Mouse (Mus musculus) heart, adult 8-10 months (tissue): ENCODE measurements around the gene Zfp28. TPM values are rescaled to one million over a fixed set of nuclear protein-coding genes. Genes with fewer than 3 reads are reported as not detected.
"Not testable (repeated sequence)": the region's sequence is repeated elsewhere in the genome, so short reads cannot be mapped to it uniquely, and the experiment has no call there.

Experiments used
- DNase-seq: peaks from one replicate; pipeline ENCODE4 v3.0.0; 2022; ENCODE audit warnings: low spot score
- total RNA-seq, 4 experiments: library from RNA; stranded (reverse); gene quantifications; 2 replicates each; pipeline ENCODE4 v1.2.4; 2022

The Zfp28 gene
- total RNA-seq, result 1 to 10 TPM; 2.2 to 5.0 (median 3.2) TPM

GRCm38 (mm10) chr7:6383044-6383455, at the start of gene Zfp28:
Zfp28 (plus strand) TSS chr7:6383295.
- peak; percentile 93 for DNase-seq

DNA sequence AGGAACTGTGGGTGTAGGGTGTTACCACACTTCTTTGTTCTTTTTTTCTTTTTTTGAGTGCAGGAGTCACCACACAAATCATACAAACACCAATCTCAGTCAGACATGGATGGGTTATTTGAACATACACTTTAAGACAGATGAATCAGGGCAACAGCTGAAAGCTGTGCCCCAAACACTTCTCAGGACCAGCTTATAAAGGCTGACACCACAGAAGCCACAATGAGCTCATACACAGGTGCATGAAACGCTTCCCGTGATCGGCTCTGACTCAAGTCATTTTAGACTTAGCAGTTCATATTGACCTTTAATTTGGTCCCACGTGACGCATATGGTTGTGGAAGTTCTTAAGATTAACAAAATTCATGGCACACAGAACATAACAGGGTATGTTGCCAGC, 43.2 kb upstream of the Zfp28 start:
- DNase-seq, result no peak

DNA sequence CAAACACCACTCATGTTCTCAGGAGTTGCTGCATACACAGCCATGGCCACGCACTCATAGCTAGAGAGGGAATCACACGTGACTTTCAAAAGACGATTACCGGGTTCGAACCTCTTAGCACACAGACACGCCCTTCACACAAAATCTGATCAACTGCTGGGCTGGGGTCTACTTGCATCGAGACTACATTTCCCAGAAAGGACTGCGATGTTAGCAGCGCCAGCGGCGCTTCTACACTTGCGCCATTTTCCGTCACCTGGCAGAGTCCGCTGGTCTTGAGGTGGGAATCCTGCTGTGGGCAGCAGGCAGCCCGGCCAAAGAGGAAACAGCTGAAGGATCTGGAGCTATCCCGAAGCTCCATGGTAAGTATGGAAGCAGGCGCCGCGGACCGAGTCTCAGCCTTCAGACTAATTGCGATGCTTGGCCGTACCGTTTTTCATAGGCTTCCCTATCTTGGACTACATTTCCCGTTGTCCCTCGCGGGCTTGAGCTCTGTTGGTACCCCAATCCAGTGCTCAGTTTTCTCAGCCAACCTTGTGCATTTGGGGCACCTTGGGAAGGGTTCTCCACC, 39.5 kb upstream of the Zfp28 start, which contains the start of gene Gm3854:
Gene Gm3854, plus strand, starts transcription at position 259 of the 571 bp plus-strand sequence.
- DNase-seq, result peak; percentile 51

DNA sequence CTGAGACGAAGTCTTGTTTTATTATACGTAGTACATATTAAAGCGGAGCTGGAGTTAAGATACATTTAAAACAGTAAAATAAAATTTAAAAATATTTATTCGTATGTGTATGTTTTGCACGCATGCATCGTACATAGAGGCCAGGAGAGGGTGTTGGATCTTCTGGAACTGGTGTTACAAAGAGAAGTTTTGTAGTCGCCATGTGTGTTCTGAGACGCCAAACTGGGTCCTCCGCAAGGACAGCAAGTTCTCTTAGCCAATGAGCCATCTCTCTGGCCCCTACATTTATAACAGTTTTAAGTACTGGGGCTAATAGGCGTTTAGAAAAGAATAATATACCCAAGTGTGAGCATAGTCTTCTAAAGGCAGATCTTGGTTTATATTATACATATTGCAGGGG, 39.0 kb upstream of the Zfp28 start:
- no peak for DNase-seq

DNA sequence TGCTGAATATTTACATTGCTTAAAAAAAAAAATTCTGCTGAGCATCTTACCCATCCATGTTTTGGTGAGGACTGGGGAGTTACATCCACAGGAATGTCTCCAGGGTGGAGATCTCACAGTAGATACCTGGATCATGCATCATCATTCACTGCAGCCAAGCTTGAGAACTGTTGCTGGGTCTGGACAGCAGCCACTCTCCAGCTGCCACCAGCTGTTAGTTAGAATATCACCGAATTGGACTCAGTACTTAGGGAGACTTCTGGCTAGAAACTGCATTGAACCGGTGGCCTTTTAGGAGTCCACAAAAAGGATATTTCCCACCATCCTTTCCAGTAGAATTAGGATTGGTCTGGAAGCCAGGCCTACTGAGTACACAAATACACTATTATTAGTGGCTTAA, 25.0 kb upstream of the Zfp28 start:
- peak; percentile 24 for DNase-seq

DNA sequence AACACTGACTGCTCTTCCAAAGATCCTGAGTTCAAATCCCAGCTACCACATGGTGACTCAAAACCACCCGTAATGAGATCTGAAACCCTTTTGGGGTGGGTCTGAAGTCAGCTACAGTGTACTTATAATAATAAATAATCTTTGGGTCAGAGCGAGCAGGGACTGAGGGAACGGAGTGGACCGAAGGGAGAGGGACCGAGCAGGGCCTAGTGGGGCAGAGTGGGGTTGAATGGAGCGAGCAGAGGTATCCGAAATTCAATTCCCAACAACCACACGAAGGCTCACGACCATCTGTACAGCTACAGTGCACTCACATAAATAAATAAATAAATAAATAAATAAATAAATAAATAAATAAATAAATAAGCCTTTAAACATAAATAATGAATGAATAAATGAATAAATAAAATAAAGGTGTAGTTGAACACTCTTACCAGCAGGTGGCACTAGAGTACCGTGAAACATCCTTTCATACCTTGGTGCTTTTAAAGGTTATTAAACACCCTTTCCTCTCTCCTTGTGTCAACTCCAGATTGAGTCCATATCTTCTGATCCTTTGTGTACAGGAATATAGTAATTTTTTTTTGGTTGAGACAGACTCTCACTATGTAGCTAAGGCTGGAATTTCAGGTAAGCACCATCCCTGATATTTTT, 24.0 kb upstream of the Zfp28 start:
- DNase-seq, result peak; percentile 50

- DNase-seq, result no peak
Measured at GRCm38 (mm10) chr7:6360477-6361060, 22.5 kb upstream of the Zfp28 start.

- DNase-seq, result no peak
Measured at GRCm38 (mm10) chr7:6361756-6362155, 21.3 kb upstream of the Zfp28 start.

DNA sequence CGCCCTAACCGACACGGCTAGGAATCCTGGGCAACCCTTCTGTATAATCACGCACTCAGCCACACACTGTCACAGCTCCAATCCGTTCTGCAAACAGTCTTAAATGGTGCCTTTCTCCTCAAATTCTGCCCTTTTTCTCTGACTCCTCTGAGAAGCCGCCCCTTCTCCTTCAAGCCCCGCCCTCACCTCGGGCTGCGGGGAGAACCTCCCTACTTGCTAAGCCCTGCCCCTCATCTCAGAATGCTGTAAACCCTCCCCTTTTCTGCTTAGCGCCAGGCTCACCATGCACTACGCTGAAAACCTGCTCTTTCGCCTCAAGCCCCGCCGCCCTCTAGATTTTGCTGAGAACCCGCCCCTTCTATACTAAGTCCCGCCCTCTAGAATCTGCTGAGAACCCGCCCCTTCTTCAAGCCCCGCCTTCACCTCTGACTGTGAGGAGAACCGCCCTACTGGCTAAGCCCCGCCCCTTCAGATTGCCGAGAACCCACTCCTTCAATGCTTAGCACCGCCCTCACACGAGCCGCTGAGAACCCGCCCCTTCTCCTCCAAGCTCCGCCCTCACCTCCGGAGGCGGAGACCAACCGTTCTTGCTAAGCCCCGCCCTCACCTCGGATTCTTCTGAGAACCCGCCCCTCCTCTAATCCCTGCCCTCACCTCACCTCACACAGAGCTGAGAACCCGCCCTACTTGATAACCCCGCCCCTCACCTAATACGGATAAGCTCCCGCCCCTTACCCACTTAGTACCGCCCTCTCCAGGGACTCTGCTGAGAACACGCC, 20.6 kb upstream of the Zfp28 start:
- DNase-seq, result peak; percentile 98

DNA sequence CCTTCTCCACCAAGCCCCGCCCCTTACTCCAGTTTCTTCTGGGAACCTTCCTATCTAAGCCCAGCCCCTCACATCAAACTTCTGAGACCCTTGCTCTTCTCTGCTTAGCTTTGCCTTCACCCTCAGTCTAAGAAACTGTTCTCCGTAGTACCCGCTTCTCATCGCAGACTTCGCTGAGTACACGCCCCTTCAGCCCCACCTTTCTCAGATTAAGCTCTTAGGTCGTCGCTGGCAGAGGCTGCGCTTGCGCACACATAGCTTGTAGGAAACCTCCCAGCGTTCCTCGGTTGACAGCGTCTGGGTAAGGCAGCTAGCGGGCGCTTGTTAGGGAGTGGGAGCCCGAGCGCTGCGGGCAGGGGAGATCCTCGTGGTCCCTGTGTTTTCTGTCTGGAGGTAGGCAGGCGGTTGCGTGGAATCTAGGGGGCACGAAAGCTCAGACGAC, 20.0 kb upstream of the Zfp28 start, which contains the start of gene Zfp78:
Gene Zfp78, plus strand, starts transcription at position 234 of the 442 bp plus-strand sequence.
- DNase-seq, result no peak

DNA sequence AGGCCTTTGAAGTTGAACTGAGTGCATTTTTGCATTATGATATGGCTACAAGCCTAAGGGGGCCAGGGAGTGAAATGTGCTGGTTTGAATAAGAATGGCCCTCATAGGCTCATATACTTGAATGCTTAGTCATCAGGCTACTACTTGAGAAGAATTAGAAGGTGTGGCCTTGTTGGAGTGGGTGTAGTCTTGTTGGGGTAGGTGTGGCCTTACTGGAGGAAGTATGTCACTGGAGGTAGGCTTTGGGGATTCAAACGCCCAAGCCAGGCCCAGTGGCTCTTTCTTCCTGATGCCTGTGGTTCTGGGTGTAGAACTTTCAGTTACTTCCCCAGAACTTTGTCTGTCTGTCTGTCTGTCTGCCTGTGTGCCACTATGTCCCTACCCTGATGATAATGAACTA, 18.3 kb upstream of the Zfp28 start:
- no peak for DNase-seq

DNA sequence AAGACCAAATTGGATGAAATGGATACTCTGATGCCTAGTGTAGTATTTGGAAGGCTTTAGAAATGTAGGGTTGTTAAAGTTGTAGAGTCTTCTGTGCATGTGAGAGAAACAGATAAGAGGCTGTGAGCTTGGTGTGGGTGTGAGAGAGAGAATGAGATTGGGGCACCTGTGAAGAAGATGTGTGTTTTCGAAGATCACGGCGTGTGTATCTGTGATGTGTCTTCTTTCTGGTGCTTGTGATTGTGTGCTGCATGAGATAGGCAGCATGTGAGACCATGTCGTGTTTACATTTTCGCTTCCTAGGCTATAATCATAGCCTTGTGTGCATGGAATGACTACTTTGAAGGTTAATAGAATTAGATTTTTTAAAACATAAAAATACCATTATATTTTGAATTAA, 15.9 kb upstream of the Zfp28 start:
- DNase-seq, result no peak

DNA sequence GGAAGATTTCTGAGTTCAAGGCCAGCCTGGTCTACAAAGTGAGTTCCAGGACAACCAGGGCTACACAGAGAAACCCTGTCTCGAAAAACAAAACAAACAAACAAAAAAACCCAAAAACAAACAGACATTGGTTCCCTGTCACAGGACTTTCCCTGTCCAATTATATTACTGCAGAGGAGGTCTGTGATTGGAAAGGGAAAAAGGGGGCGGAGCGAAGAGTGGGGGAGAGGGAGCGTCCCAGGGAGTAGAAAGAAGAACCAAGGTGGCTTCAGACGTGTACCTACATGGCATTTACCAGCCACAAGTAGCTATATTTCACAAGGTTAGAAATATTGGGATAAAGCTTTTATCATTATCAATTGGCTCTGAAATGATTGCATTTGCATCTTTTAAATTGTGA, 14.9 kb upstream of the Zfp28 start:
- not testable (repeated sequence) for DNase-seq

- DNase-seq, result no peak
Measured at GRCm38 (mm10) chr7:6369460-6369859, 13.6 kb upstream of the Zfp28 start.

GRCm38 (mm10) chr7:6372993-6373392, 10.1 kb upstream of the Zfp28 start:
- DNase-seq, result no peak

GRCm38 (mm10) chr7:6378441-6378840, 4.7 kb upstream of the Zfp28 start:
- DNase-seq, result no peak

- no peak for DNase-seq
Measured at GRCm38 (mm10) chr7:6381431-6381830, 1.7 kb upstream of the Zfp28 start.

DNA sequence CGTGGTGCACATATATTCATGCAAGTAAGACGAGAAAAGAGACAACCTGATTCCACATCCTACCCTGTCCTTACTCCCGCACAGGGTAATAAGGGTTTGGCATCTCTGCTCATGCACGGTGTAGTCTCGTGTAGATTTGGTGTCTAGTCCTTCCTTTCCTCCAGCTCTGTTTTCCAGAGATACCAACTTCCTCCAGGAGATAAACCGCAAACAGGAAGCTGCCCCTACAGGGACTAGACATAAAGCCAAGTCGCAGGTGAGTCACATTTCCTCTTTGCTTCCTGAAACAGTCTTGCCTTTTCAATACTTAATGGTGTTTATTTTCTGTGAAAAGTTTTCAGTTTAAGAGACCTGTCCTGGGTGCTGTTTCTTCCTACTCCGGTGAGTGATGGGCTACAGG, 916 bp downstream of the Zfp28 start:
- DNase-seq, result no peak

DNA sequence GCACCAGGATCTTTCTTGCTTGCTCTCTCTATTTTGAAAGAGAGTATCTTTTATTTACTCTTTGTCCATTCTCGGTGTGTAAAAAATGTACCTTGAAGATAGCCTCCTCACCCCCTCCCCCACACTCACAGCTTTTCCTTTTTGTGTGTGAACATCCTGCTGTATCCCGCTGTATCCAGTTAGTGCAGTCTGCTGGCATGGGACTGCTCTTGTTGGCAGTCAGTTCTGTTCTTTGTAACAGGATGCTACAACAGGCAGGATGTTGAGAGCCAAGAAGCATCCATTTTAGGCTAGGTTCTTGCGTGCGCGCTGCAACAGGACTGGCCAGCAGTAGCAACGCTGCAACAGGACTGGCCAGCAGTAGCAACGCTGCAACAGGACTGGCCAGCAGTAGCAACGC, 3.9 kb downstream of the Zfp28 start:
- peak; percentile 48 for DNase-seq

DNA sequence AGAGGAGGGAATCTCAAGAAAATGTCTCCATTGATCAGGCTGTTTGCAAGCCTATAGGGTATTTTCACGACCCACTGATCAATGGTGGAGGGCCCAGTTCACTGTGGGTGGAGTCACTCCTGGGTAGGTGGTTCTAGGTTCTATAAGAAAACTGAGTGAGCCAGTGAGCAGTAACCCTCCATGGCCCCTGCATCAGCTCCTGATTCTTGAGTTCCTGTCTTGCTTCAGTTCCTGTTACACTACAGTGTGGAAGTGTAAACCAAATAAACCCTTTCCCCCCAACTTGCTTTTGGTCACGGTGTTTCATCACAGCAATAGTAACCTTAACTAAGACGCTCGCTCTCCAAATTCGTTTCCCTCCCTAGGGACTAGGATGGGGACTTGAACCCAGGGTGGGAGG, 5.9 kb downstream of the Zfp28 start:
- no peak for DNase-seq

DNA sequence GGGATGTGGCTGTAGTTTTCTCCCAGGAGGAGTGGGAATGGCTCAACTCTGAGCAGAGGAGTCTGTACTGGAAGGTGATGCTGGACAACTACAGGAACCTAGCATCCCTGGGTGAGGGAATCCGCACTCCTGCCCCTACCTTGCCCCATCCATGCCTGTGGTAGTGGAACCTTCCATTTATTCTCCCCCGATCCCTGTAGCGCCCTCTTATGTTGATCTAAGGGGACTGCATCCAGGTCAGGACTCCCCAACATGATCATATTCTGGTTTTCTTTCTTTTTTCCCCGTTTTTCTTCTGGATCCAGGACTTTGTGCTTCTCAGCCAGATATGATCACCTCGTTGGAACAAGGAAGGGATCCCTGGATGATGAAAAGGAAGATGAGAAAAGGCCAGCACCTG, 6.4 kb downstream of the Zfp28 start:
- no peak for DNase-seq
